Mouse (Mus musculus): ENCODE measurements around the gene Plekhn1.

GRCm38 (mm10) chr4:156177630-156178029, 57.0 kb downstream of the Plekhn1 start:
- TF ChIP-seq CTCF (IDR thresholded peaks at IDR 0.05; ENCODE audit: control insufficient read depth, insufficient read depth, low read length) = no peak
- no peak for TF ChIP-seq POLR2A (IDR thresholded peaks at IDR 0.05; ENCODE audit: borderline replicate concordance, control insufficient read depth, low read depth, low read length)

Measured in bone marrow, adult 2 months (tissue).